Mouse (Mus musculus) stomach, postnatal 0 days (tissue): ENCODE measurements at regions not wholly inside any gene's neighbourhood (a gene's known extent, or its start where the extent isn't known, plus 50 kb on each side); places are given as distances from the start of the nearest gene placed in this dataset.
A peak's percentile ranks its signal among the peaks of the same experiment; 100 is the strongest.

Experiments
- ATAC-seq: fragments of 200-750 bp; cut with Nextera tagmentation; 2 replicates; pipeline ENCODE4 v1.8.0; 2017; ENCODE audit not compliant: low FRiP score, low TSS enrichment
- DNase-seq: peaks from one replicate; pipeline ENCODE4 v3.0.0-alpha.2; 2016; ENCODE audit warnings: low spot score
- H3K27ac ChIP-seq: fragments of 300-500 bp; sonication (generic); replicated peaks from 2 replicates; pipeline ENCODE4 v1.5.1; 2014; ENCODE audit warnings: mild to moderate bottlenecking, control low read depth
- H3K27me3 ChIP-seq: fragments of 300-500 bp; sonication (generic); 2 replicates; pipeline ENCODE4 v1.6.1; 2014; ENCODE audit warnings: low read length; ENCODE audit not compliant: control insufficient read depth, insufficient read depth
- H3K36me3 ChIP-seq: fragments of 300-500 bp; sonication (generic); 2 replicates; pipeline ENCODE4 v1.6.1; 2014; ENCODE audit warnings: low read length, mixed read lengths; ENCODE audit not compliant: control insufficient read depth, insufficient read depth
- H3K4me1 ChIP-seq: fragments of 300-500 bp; sonication (generic); replicated peaks from 2 replicates; pipeline ENCODE4 v1.6.1; 2014; ENCODE audit warnings: antibody characterized with exemption; ENCODE audit not compliant: control insufficient read depth, insufficient read depth
- H3K4me2 ChIP-seq: fragments of 300-500 bp; sonication (generic); replicated peaks from 2 replicates; pipeline ENCODE4 v1.6.1; 2014; ENCODE audit warnings: low read depth, mild to moderate bottlenecking, control low read depth, moderate library complexity
- H3K4me3 ChIP-seq: fragments of 300-500 bp; sonication (generic); 2 replicates; pipeline ENCODE4 v1.5.1; 2014; ENCODE audit warnings: low read depth, low read length, control low read depth
- H3K9ac ChIP-seq: fragments of 300-500 bp; sonication (generic); 2 replicates; pipeline ENCODE4 v1.6.1; 2014; ENCODE audit warnings: mild to moderate bottlenecking, low read length, control low read depth, mixed read lengths
- H3K9me3 ChIP-seq: fragments of 300-500 bp; sonication (generic); 2 replicates; pipeline ENCODE4 v1.6.1; 2016; ENCODE audit warnings: low read length; ENCODE audit not compliant: control insufficient read depth
- CTCF ChIP-seq: IDR thresholded peaks from 2 replicates; pipeline ENCODE4 v1.5.1; 2016; ENCODE audit warnings: antibody characterized with exemption, low read depth, mild to moderate bottlenecking, moderate library complexity
- EP300 ChIP-seq: optimal IDR thresholded peaks from 2 replicates; pipeline ENCODE3; 2016; ENCODE audit warnings: antibody characterized with exemption
- WGBS: fragments of 180-500 bp; shearing (Covaris S2); extraction: QIAGEN DNeasy Blood & Tissue Kit; methylation state at CpG from one replicate; pipeline ENCODE4 v1.1.7; 2014; 5-methylcytosine and 5-hydroxymethylcytosine counted together

- 30% methylated on average over 20 of the region's 20 CpGs for WGBS
Measured at GRCm38 (mm10) chr11:90116676-90117663, 70.5 kb upstream of the Gm45716 start.

GRCm38 (mm10) chr11:90117664-90118295, 69.7 kb upstream of the Gm45716 start:
- no peak for ATAC-seq
- Histone ChIP-seq H3K4me3 (no peak overlapping the region), H3K27ac (no peak overlapping the region; the same call in none of the 2 replicates), H3K27me3 (no peaks in the 10 kb centered on the region), H3K9me3 (no peaks in the 10 kb centered on the region), H3K9ac (no peak overlapping the region), H3K4me1 (no peaks in the 10 kb centered on the region), H3K36me3 (no peaks in the 10 kb centered on the region), H3K4me2 (no peak overlapping the region)
- DNase-seq: no peak
- TF ChIP-seq CTCF: no peak
- TF ChIP-seq EP300: no peak
- WGBS: 39% methylated on average over 5 of the region's 5 CpGs

More at GRCm38 (mm10) chr11:90116676-90117663, 70.5 kb upstream of the Gm45716 start:
- Histone ChIP-seq H3K9me3 (no peaks in the 10 kb centered on the region), H3K27ac (peak overlapping the region; percentile 46), H3K4me3 (no peak overlapping the region), H3K4me1 (no peaks in the 10 kb centered on the region), H3K36me3 (no peaks in the 10 kb centered on the region), H3K9ac (no peak overlapping the region), H3K4me2 (no peak overlapping the region), H3K27me3 (no peaks in the 10 kb centered on the region)
- no peak for TF ChIP-seq CTCF
- DNase-seq (no peak), ATAC-seq (0 out of 2 replicates have a peak, but pooled peaks have one; percentile 54)

DNA sequence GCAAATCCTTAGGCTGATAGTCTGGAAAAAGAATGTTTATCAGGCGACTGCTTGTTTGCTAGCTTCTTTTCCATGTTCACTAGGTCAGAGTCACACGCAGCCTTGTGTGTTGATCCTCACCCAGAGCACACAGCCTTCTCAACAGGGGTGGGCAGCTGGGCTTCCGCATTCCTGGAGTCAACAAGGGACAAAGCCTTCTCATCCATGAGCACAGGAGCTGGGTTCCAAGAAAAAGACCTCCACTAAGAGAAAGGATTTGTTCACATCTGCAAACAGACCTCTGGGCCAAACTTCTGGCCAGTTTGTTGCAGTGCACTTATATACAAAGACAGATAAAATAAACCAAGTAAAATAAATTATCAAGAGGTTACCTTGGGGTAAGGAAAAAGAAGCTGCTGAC, 65.6 kb upstream of the Gm45716 start:
- ATAC-seq: peak; percentile 70; the same call in 1 of the 2 replicates

DNA sequence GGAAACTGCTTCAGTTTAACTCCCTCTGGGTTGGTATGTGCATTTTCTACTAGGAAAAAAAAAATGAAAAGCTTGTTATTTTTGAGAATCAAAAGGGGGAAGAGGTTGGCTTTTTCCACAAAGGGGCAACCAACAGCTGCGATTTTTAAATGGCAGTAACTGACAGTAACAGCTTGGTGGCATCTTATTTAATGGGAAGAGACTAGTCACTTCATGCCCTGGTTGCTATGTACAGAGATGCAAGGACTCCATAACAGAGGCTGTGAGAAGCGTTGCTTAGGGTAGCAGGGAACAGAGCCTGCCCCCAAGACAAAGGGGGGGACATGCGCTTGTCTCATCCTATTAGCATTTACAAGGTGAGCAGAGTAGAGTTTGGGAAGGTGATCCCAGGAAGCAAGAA, 64.8 kb upstream of the Gm45716 start:
- Histone ChIP-seq H3K27me3 (no peaks in the 10 kb centered on the region), H3K4me3 (no peak overlapping the region), H3K9ac (no peak overlapping the region), H3K4me1 (no peaks in the 10 kb centered on the region), H3K9me3 (no peaks in the 10 kb centered on the region), H3K4me2 (no peak overlapping the region), H3K36me3 (no peaks in the 10 kb centered on the region), H3K27ac (peak overlapping the region; percentile 24; the same call in 1 of the 2 replicates)
- DNase-seq: no peak
- ATAC-seq: no peak
- TF ChIP-seq CTCF: no peak
- no peak for TF ChIP-seq EP300
- 55% methylated on average over 3 of the region's 3 CpGs for WGBS

More for the DNA sequence above, 65.6 kb upstream of the Gm45716 start:
- peak overlapping the region; percentile 13; the same call in 1 of the 2 replicates for H3K27ac ChIP-seq
- H3K27me3 ChIP-seq: no peaks in the 10 kb centered on the region
- no peak overlapping the region for H3K4me3 ChIP-seq
- peak; percentile 26 for DNase-seq
- H3K9ac ChIP-seq: no peak overlapping the region
- no peak overlapping the region for H3K4me2 ChIP-seq
- H3K4me1 ChIP-seq: no peaks in the 10 kb centered on the region
- TF ChIP-seq EP300 (no peak), CTCF (no peak)
- H3K36me3 ChIP-seq: no peaks in the 10 kb centered on the region
- 22% methylated on average over 3 of the region's 3 CpGs for WGBS
- no peaks in the 10 kb centered on the region for H3K9me3 ChIP-seq

- Histone ChIP-seq H3K9ac (no peak overlapping the region), H3K4me2 (no peak overlapping the region), H3K27me3 (no peaks in the 10 kb centered on the region), H3K4me1 (no peaks in the 10 kb centered on the region), H3K27ac (no peak overlapping the region), H3K36me3 (no peaks in the 10 kb centered on the region), H3K4me3 (no peak overlapping the region), H3K9me3 (no peaks in the 10 kb centered on the region)
- 71% methylated on average over 5 of the region's 5 CpGs for WGBS
- DNase-seq: no peak
- ATAC-seq: no peak
- no peak for TF ChIP-seq CTCF
- no peak for TF ChIP-seq EP300
Measured at GRCm38 (mm10) chr11:90123851-90124250, 63.6 kb upstream of the Gm45716 start.

DNA sequence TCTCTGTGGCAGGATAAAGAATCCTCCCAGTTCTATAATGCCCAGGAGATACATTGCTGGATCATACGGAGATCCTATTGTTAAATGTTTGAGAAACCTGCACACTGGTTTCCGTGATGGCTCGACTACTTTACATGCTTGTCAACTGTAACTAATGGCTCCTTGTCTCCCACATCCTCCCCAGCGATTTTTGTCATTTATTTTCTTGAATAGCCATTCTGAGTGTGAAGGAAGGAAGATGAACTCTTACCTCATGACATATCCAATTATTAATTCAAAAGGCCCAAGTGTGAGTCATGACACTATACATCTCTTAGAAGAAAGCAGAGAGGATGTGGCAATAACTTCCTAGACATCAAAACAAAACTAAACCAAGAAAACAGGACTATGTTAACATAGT, 61.2 kb upstream of the Gm45716 start:
- DNase-seq (no peak), ATAC-seq (no peak)
- Histone ChIP-seq H3K4me3 (no peak overlapping the region), H3K4me1 (0 out of 2 replicates have a peak, but pooled peaks cover 2% of the 10 kb centered on the region), H3K4me2 (no peak overlapping the region), H3K9ac (no peak overlapping the region), H3K27me3 (no peaks in the 10 kb centered on the region), H3K36me3 (no peaks in the 10 kb centered on the region), H3K9me3 (no peaks in the 10 kb centered on the region), H3K27ac (no peak overlapping the region)
- 58% methylated on average over 4 of the region's 4 CpGs for WGBS
- TF ChIP-seq CTCF (no peak), EP300 (no peak)
